In the genomic region with DNA sequence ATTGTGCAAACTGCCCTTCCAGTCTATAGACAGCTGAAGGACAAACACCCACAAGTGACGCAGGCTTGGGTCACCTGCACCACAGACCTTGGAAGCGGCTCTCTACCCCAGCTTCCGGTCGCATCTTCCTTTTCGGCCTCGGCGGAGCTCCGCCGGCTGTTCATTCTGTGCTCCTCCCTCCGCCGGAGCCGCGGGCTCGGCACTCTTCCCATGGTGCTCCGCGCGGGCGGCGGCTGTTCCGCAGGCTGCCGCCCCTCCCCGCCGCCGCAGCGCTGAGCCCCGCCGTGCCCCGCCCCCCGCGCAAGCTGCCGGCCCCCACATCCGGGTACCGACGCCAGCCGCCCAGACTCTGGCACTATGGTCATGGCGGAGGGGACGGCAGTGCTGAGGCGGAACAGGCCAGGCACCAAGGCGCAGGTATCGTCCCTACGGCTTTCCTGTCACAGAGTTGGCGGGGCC, we compare ENCODE assay signal across 8 mouse cellular contexts. TPM values are rescaled to one million over a fixed set of nuclear protein-coding genes. Genes with fewer than 3 reads are reported as not detected.
A peak's percentile ranks its signal among the peaks of the same experiment; 100 is the strongest.
DNase-seq lines count a peak whose midpoint lies in the region; ATAC-seq and TF ChIP-seq lines count a peak whose summit lies in the region.

Mob4 (plus strand) TSS at position 289 of the 459 bp plus-strand sequence.

- H3K9me3 ChIP-seq in ES-E14 (ENCODE audit: control insufficient read depth, insufficient read depth, low read depth, low read length): no peaks in the 10 kb centered on the region
- no peaks in the 10 kb centered on the region for H3K9me3 ChIP-seq in forebrain, embryonic 16.5 days (ENCODE audit: control insufficient read depth, low read length)
- no peaks in the 10 kb centered on the region for H3K9me3 ChIP-seq in lung, embryonic 14.5 days (ENCODE audit: low read depth, low read length)

- H3K4me2 ChIP-seq in forebrain, embryonic 16.5 days (ENCODE audit: low read length): peak within 1 kb of the TSS; percentile 79
- peak within 1 kb of the TSS; percentile 73 for H3K4me2 ChIP-seq in lung, embryonic 14.5 days

- peak; percentile 97 for ATAC-seq in forebrain, embryonic 16.5 days
- peak; percentile 97 for ATAC-seq in lung, embryonic 14.5 days (ENCODE audit: insufficient read depth)

- peaks cover 8 to 10% of the 10 kb centered on the region in 2 experiments for H3K4me1 ChIP-seq in ES-E14 (ENCODE audit: control insufficient read depth in 2 of 2, insufficient read depth in 2 of 2, low read length in 2 of 2, poor library complexity in 1 of 2)
- peaks cover 19% of the 10 kb centered on the region for H3K4me1 ChIP-seq in forebrain, embryonic 16.5 days (replicated peaks; ENCODE audit: control insufficient read depth, insufficient read depth, low read length)
- H3K4me1 ChIP-seq in lung, embryonic 14.5 days (ENCODE audit: insufficient read depth): peaks cover 16% of the 10 kb centered on the region
- peaks cover 5% of the 10 kb centered on the region for H3K4me1 ChIP-seq in olfactory bulb, adult 2 months (ENCODE audit: control insufficient read depth, insufficient read depth, low read length)
- H3K4me1 ChIP-seq in thymus, adult 2 months (replicated peaks; ENCODE audit: control insufficient read depth, insufficient read depth, low read length): peaks cover 8% of the 10 kb centered on the region

- peak within 1 kb of the TSS; percentile 98 for H3K9ac ChIP-seq in ES-E14 (ENCODE audit: insufficient read depth, low read depth, low read length, poor library complexity, severe bottlenecking)
- peak within 1 kb of the TSS; percentile 99 for H3K9ac ChIP-seq in forebrain, embryonic 16.5 days (replicated peaks; ENCODE audit: low read depth, low read length)
- H3K9ac ChIP-seq in lung, embryonic 14.5 days: peak within 1 kb of the TSS; percentile 99

- H3K4me3 ChIP-seq in ES-E14 (ENCODE audit: insufficient read depth in 1 of 2, low read depth in 1 of 2, low read length in 2 of 2, poor library complexity in 1 of 2, severe bottlenecking in 1 of 2): peak within 1 kb of the TSS; percentile 87 to 96
- peak within 1 kb of the TSS; percentile 99 for H3K4me3 ChIP-seq in forebrain, embryonic 16.5 days (replicated peaks; ENCODE audit: low read length)
- peak within 1 kb of the TSS; percentile 75 for H3K4me3 ChIP-seq in layer of hippocampus, adult 2 months
- H3K4me3 ChIP-seq in lung, embryonic 14.5 days (ENCODE audit: low read depth, low read length): peak within 1 kb of the TSS; percentile 97
- H3K4me3 ChIP-seq in olfactory bulb, adult 2 months (ENCODE audit: insufficient read depth, low read depth, low read length): peak within 1 kb of the TSS; percentile 100
- H3K4me3 ChIP-seq in thymus, adult 2 months (ENCODE audit: control insufficient read depth, insufficient read depth, low read length): peak within 1 kb of the TSS; percentile 82

- in situ Hi-C loops in ES-E14 (cut with MboI; ENCODE audit: low sequenced_read_pairs in 2 of 2, unreplicated experiment in 2 of 2): no loop called here

- DNase-seq in ES-E14 (ENCODE audit: low read depth, low spot score): peak; percentile 76
- DNase-seq in cerebellum, adult 11-12 months: peak; percentile 93
- DNase-seq in heart, postnatal 36 days: peak; percentile 95 to 97
- peak; percentile 84 to 95 for DNase-seq in layer of hippocampus, adult 2 months (ENCODE audit: low spot score in 2 of 2)
- peak; percentile 97 for DNase-seq in lung, embryonic 14.5 days
- peak; percentile 91 for DNase-seq in thymus, adult 2 months

- intact Hi-C loops in heart, postnatal 36 days (cut with DNase I): loop anchor here (1.0 to 5.0 kb wide), 3 partner anchors 43 to 106 kb away; partner anchors contain the start of genes Hspd1, Hspe1, Mars2 and Sf3b1

- peak within 1 kb of the TSS; percentile 98 for H3K27ac ChIP-seq in ES-E14 (ENCODE audit: insufficient read depth, low read depth, low read length, poor library complexity, severe bottlenecking)
- H3K27ac ChIP-seq in forebrain, embryonic 16.5 days (ENCODE audit: low read length): peak within 1 kb of the TSS; percentile 97
- H3K27ac ChIP-seq in layer of hippocampus, adult 2 months: peak within 1 kb of the TSS; percentile 99
- peak within 1 kb of the TSS; percentile 98 for H3K27ac ChIP-seq in lung, embryonic 14.5 days (ENCODE audit: low read depth)
- H3K27ac ChIP-seq in olfactory bulb, adult 2 months (ENCODE audit: insufficient read depth, low read depth, low read length): peak within 1 kb of the TSS; percentile 99
- peak within 1 kb of the TSS; percentile 81 for H3K27ac ChIP-seq in thymus, adult 2 months (ENCODE audit: control insufficient read depth, insufficient read depth, low read length)

- peak; percentile 96 for TF ChIP-seq POLR2A in olfactory bulb, adult 2 months (IDR thresholded peaks at IDR 0.05; ENCODE audit: insufficient read depth, low read depth, low read length)
- TF ChIP-seq POLR2A in thymus, adult 2 months (IDR thresholded peaks at IDR 0.05; ENCODE audit: control insufficient read depth, extremely low read depth, insufficient read depth, low read length, poor library complexity): peak; percentile 91

- no peaks in the 10 kb centered on the region for H3K36me3 ChIP-seq in ES-E14 (ENCODE audit: control insufficient read depth, insufficient read depth, low read length, poor library complexity, severe bottlenecking)
- H3K36me3 ChIP-seq in forebrain, embryonic 16.5 days (ENCODE audit: control insufficient read depth, insufficient read depth): no peaks in the 10 kb centered on the region
- peaks cover 5% of the 10 kb centered on the region; the same call in 1 of the 2 replicates for H3K36me3 ChIP-seq in lung, embryonic 14.5 days (ENCODE audit: insufficient read depth)
- no peaks in the 10 kb centered on the region for H3K36me3 ChIP-seq in thymus, adult 2 months (ENCODE audit: control insufficient read depth, insufficient read depth, low read length)

- no peaks in the 10 kb centered on the region for H3K27me3 ChIP-seq in forebrain, embryonic 16.5 days (replicated peaks; ENCODE audit: control insufficient read depth, insufficient read depth, low read length)
- H3K27me3 ChIP-seq in lung, embryonic 14.5 days (ENCODE audit: insufficient read depth, low read length): no peaks in the 10 kb centered on the region
- no peaks in the 10 kb centered on the region for H3K27me3 ChIP-seq in thymus, adult 2 months (ENCODE audit: control insufficient read depth, insufficient read depth, low read length)

- no peak for TF ChIP-seq CTCF in layer of hippocampus, adult 2 months (conservative IDR thresholded peaks at IDR 0.05)
- no peak for TF ChIP-seq CTCF in lung, embryonic 14.5 days (IDR thresholded peaks at IDR 0.05; ENCODE audit: low read depth)
- no peak for TF ChIP-seq CTCF in olfactory bulb, adult 2 months (IDR thresholded peaks at IDR 0.05; ENCODE audit: insufficient read depth, low read depth, low read length)
- TF ChIP-seq CTCF in thymus, adult 2 months (IDR thresholded peaks at IDR 0.05; ENCODE audit: borderline replicate concordance, control insufficient read depth, extremely low read depth, insufficient read depth, low read length, poor library complexity): no peak

- under 1% methylated on average over 42 of the region's 42 CpGs for WGBS in forebrain, embryonic 16.5 days
- under 1% methylated on average over 41 of the region's 42 CpGs for WGBS in lung, embryonic 14.5 days
- WGBS in olfactory bulb, adult 2 months: under 1% methylated on average over 41 of the region's 42 CpGs
- WGBS in thymus, adult 2 months: under 1% methylated on average over 40 of the region's 42 CpGs

TF ChIP-seq in ES-E14, 5 proteins besides CTCF, POLR2A, EP300 and RAD21:
- TF ChIP-seq ZNF384 (IDR thresholded peaks at IDR 0.05; ENCODE audit: low read depth, low read length) (no peak), HCFC1 (IDR thresholded peaks at IDR 0.05; ENCODE audit: borderline replicate concordance, insufficient read depth, low read length) (peak; percentile 66; the same call in 1 of the 2 replicates), MAFK (IDR thresholded peaks at IDR 0.05; ENCODE audit: insufficient read depth, low read depth, low read length) (no peak), CHD2 (IDR thresholded peaks at IDR 0.05; ENCODE audit: low read depth, low read length) (no peak), ZC3H11A (IDR thresholded peaks at IDR 0.05; ENCODE audit: borderline replicate concordance, low read depth, low read length) (0 out of 2 replicates have a peak, but pooled peaks have one; percentile 12)

RNA-seq across cellular contexts. Expression of gene Mob4, which starts in this region (rescaled TPM):
- 27.1 and 37.0 TPM in 2 replicates for total RNA-seq in ES-E14 (2012; rRNA removed)
- 194 and 201 TPM in 2 replicates for polyA plus RNA-seq in forebrain, embryonic 16.5 days (2015; fragmentation: Nextera tagmentation; extraction: Ambion mirVana)
- 10 to 100 TPM; 30.3 to 35.4 TPM for total RNA-seq in heart, postnatal 36 days (2021)
- 10 to 100 TPM; 56.8 to 59.4 TPM for total RNA-seq in layer of hippocampus, adult 2 months (2021)
- 141 TPM in 2 replicates for polyA plus RNA-seq in lung, embryonic 14.5 days (2014; fragmentation: Nextera tagmentation; extraction: Ambion mirVana)
- 125 TPM in 1 of 2 replicates, not detected in the other for polyA plus RNA-seq in olfactory bulb, adult 2 months (2012; ENCODE audit: insufficient read depth, insufficient read length, low replicate concordance, missing spikeins)
- 10.7 and 12.4 TPM in 2 replicates for polyA plus RNA-seq in thymus, adult 2 months (2012; rRNA removed)

Comparison
In these comparisons a context has a peak if more than half of its experiments do, and no peak if none do; other contexts are left out.
1. Peak in every context shown above with its lines: DNase-seq, ATAC-seq, H3K4me3 ChIP-seq and H3K27ac ChIP-seq.